Mouse (Mus musculus) stomach, postnatal 0 days (tissue): Measurements from ENCODE around the gene Gm6583. TPM values are rescaled to one million over a fixed set of nuclear protein-coding genes. Genes with fewer than 3 reads are reported as not detected.

Experiments used
- ATAC-seq: fragments of 200-750 bp; cut with Nextera tagmentation; 2 replicates; pipeline ENCODE4 v1.8.0; 2017; ENCODE audit not compliant: low FRiP score, low TSS enrichment
- DNase-seq: peaks from one replicate; pipeline ENCODE4 v3.0.0-alpha.2; 2016; ENCODE audit warnings: low spot score
- H3K27ac ChIP-seq: fragments of 300-500 bp; sonication (generic); replicated peaks from 2 replicates; pipeline ENCODE4 v1.5.1; 2014; ENCODE audit warnings: mild to moderate bottlenecking, control low read depth
- H3K27me3 ChIP-seq: fragments of 300-500 bp; sonication (generic); 2 replicates; pipeline ENCODE4 v1.6.1; 2014; ENCODE audit warnings: low read length; ENCODE audit not compliant: control insufficient read depth, insufficient read depth
- H3K36me3 ChIP-seq: fragments of 300-500 bp; sonication (generic); 2 replicates; pipeline ENCODE4 v1.6.1; 2014; ENCODE audit warnings: low read length, mixed read lengths; ENCODE audit not compliant: control insufficient read depth, insufficient read depth
- H3K4me1 ChIP-seq: fragments of 300-500 bp; sonication (generic); replicated peaks from 2 replicates; pipeline ENCODE4 v1.6.1; 2014; ENCODE audit warnings: antibody characterized with exemption; ENCODE audit not compliant: control insufficient read depth, insufficient read depth
- H3K4me2 ChIP-seq: fragments of 300-500 bp; sonication (generic); replicated peaks from 2 replicates; pipeline ENCODE4 v1.6.1; 2014; ENCODE audit warnings: low read depth, mild to moderate bottlenecking, control low read depth, moderate library complexity
- H3K4me3 ChIP-seq: fragments of 300-500 bp; sonication (generic); 2 replicates; pipeline ENCODE4 v1.5.1; 2014; ENCODE audit warnings: low read depth, low read length, control low read depth
- H3K9ac ChIP-seq: fragments of 300-500 bp; sonication (generic); 2 replicates; pipeline ENCODE4 v1.6.1; 2014; ENCODE audit warnings: mild to moderate bottlenecking, low read length, control low read depth, mixed read lengths
- H3K9me3 ChIP-seq: fragments of 300-500 bp; sonication (generic); 2 replicates; pipeline ENCODE4 v1.6.1; 2016; ENCODE audit warnings: low read length; ENCODE audit not compliant: control insufficient read depth
- CTCF ChIP-seq: IDR thresholded peaks from 2 replicates; pipeline ENCODE4 v1.5.1; 2016; ENCODE audit warnings: antibody characterized with exemption, low read depth, mild to moderate bottlenecking, moderate library complexity
- EP300 ChIP-seq: optimal IDR thresholded peaks from 2 replicates; pipeline ENCODE3; 2016; ENCODE audit warnings: antibody characterized with exemption
- WGBS: fragments of 180-500 bp; shearing (Covaris S2); extraction: QIAGEN DNeasy Blood & Tissue Kit; methylation state at CpG from one replicate; pipeline ENCODE4 v1.1.7; 2014; 5-methylcytosine and 5-hydroxymethylcytosine counted together
- polyA plus RNA-seq: library from polyadenylated mRNA; unstranded; fragments of >200 nt; fragmentation: Nextera tagmentation; extraction: Ambion mirVana; gene quantifications from 2 replicates; pipeline ENCODE4 v1.2.1, GENCODE M21; 2015

The Gm6583 gene
- polyA plus RNA-seq, 1 experiment from 2014 or later = 0.08 TPM

- Histone ChIP-seq H3K4me1 (no peaks in the 10 kb centered on the region; the same call in 1 of the 2 replicates), H3K27me3 (no peaks in the 10 kb centered on the region), H3K9ac (peak within 1 kb of the TSS; percentile 87), H3K27ac (peak within 1 kb of the TSS; percentile 87), H3K4me3 (peak within 1 kb of the TSS; percentile 95), H3K9me3 (no peaks in the 10 kb centered on the region), H3K36me3 (peaks cover 14% of the 10 kb centered on the region; the same call in 1 of the 2 replicates), H3K4me2 (peak within 1 kb of the TSS; percentile 71)
- ATAC-seq = peak; percentile 45
- TF ChIP-seq EP300 (no peak), CTCF (no peak)
- peak; percentile 85 for DNase-seq
- 2% methylated on average over 58 of the region's 64 CpGs for WGBS
Observed at GRCm38 (mm10) chr5:112342463-112343204, 13.2 kb downstream of the Gm6583 start, which contains the start of the genes Srrd and Hps4. Gene Srrd, minus strand, starts transcription at chr5:112343040. Gene Hps4, plus strand, starts transcription at chr5:112343083.

GRCm38 (mm10) chr5:112339215-112339614, 16.6 kb downstream of the Gm6583 start:
- DNase-seq = no peak
- ATAC-seq = no peak
- TF ChIP-seq CTCF (peak; percentile 32), EP300 (no peak)
- no peaks in the 10 kb centered on the region; the same call in 1 of the 2 replicates for H3K4me1 ChIP-seq
- no peak overlapping the region for H3K4me2 ChIP-seq
- H3K9me3 ChIP-seq = no peaks in the 10 kb centered on the region
- peaks cover 21% of the 10 kb centered on the region for H3K36me3 ChIP-seq
- WGBS = 61% methylated on average over 7 of the region's 7 CpGs
- no peak overlapping the region for H3K4me3 ChIP-seq
- H3K9ac ChIP-seq = no peak overlapping the region
- H3K27me3 ChIP-seq = no peaks in the 10 kb centered on the region
- H3K27ac ChIP-seq = no peak overlapping the region

- Histone ChIP-seq H3K9ac (no peak overlapping the region), H3K4me2 (no peak overlapping the region), H3K27me3 (no peaks in the 10 kb centered on the region), H3K9me3 (no peaks in the 10 kb centered on the region), H3K4me1 (no peaks in the 10 kb centered on the region), H3K4me3 (no peak overlapping the region), H3K27ac (no peak overlapping the region), H3K36me3 (peaks cover 38% of the 10 kb centered on the region)
- TF ChIP-seq CTCF (no peak), EP300 (no peak)
- DNase-seq (no peak), ATAC-seq (no peak)
- WGBS = 91% methylated on average over 22 of the region's 22 CpGs
Observed at GRCm38 (mm10) chr5:112337004-112337403, 18.8 kb downstream of the Gm6583 start.

GRCm38 (mm10) chr5:112335473-112335872, 20.4 kb downstream of the Gm6583 start:
- no peak overlapping the region for H3K4me2 ChIP-seq
- TF ChIP-seq EP300 = no peak
- peak; percentile 81 for TF ChIP-seq CTCF
- DNase-seq (peak; percentile 68), ATAC-seq (no peak)
- H3K9ac ChIP-seq = no peak overlapping the region
- peaks cover 49% of the 10 kb centered on the region for H3K36me3 ChIP-seq
- no peaks in the 10 kb centered on the region for H3K9me3 ChIP-seq
- no peaks in the 10 kb centered on the region for H3K27me3 ChIP-seq
- H3K4me3 ChIP-seq = no peak overlapping the region
- WGBS = 18% methylated on average over 2 of the region's 2 CpGs
- H3K4me1 ChIP-seq = no peaks in the 10 kb centered on the region
- H3K27ac ChIP-seq = no peak overlapping the region

- Histone ChIP-seq H3K27me3 (no peaks in the 10 kb centered on the region), H3K9me3 (no peaks in the 10 kb centered on the region), H3K4me2 (no peak overlapping the region), H3K9ac (no peak overlapping the region), H3K27ac (no peak overlapping the region), H3K36me3 (peaks cover 45% of the 10 kb centered on the region), H3K4me3 (no peak overlapping the region), H3K4me1 (peaks cover 5% of the 10 kb centered on the region)
- DNase-seq = no peak
- no peak for ATAC-seq
- TF ChIP-seq EP300 = no peak
- no peak for TF ChIP-seq CTCF
- WGBS = 90% methylated on average over 14 of the region's 14 CpGs
Observed at GRCm38 (mm10) chr5:112329805-112330564, 25.8 kb downstream of the Gm6583 start.

GRCm38 (mm10) chr5:112327854-112328253, 28.0 kb downstream of the Gm6583 start:
- no peak overlapping the region for H3K4me3 ChIP-seq
- no peak overlapping the region for H3K4me2 ChIP-seq
- 89% methylated on average over 15 of the region's 15 CpGs for WGBS

More at GRCm38 (mm10) chr5:112327854-112328253, 28.0 kb downstream of the Gm6583 start:
- H3K27ac ChIP-seq = no peak overlapping the region
- H3K4me1 ChIP-seq = peaks cover 9% of the 10 kb centered on the region
- no peak for TF ChIP-seq CTCF
- no peak for TF ChIP-seq EP300
- DNase-seq = no peak
- no peak for ATAC-seq
- H3K27me3 ChIP-seq = no peaks in the 10 kb centered on the region
- no peak overlapping the region for H3K9ac ChIP-seq
- peaks cover 28% of the 10 kb centered on the region for H3K36me3 ChIP-seq
- H3K9me3 ChIP-seq = no peaks in the 10 kb centered on the region
